Mouse (Mus musculus) myocyte (in vitro differentiated cells): ENCODE measurements around the gene Wars.

Experiments used
- CEBPB ChIP-seq: IDR thresholded peaks from 2 replicates; pipeline ENCODE4 v1.6.1; 2011; ENCODE audit warnings: mild to moderate bottlenecking, moderate library complexity; ENCODE audit not compliant: poor library complexity, insufficient read depth, severe bottlenecking
- MAX ChIP-seq: IDR thresholded peaks from one replicate; pipeline ENCODE4 v1.6.1; 2011; ENCODE audit warnings: low read depth, mild to moderate bottlenecking, control low read depth
- MYOD1 ChIP-seq, 3 experiments: IDR thresholded peaks; one replicate each; pipeline ENCODE4 v1.6.1; 2011; ENCODE audit warnings: control low read depth in 2 of 3, low read depth in 2 of 3, mild to moderate bottlenecking in 2 of 3, moderate library complexity in 1 of 3; ENCODE audit not compliant: insufficient read length in 2 of 3, control insufficient read depth in 1 of 3
- MYOG ChIP-seq, 3 experiments: IDR thresholded peaks; one replicate each; pipeline ENCODE4 v1.6.1; 2011; ENCODE audit warnings: control low read depth in 2 of 3, low read depth in 2 of 3, mild to moderate bottlenecking in 2 of 3; ENCODE audit not compliant: insufficient read length in 2 of 3, control insufficient read depth in 1 of 3, insufficient read depth in 1 of 3
- POLR2A ChIP-seq: IDR thresholded peaks from one replicate; pipeline ENCODE4 v1.6.1; 2011; ENCODE audit warnings: low read depth, mild to moderate bottlenecking, control low read depth, moderate library complexity; ENCODE audit not compliant: insufficient read length
- POLR2AphosphoS2 ChIP-seq: IDR thresholded peaks from one replicate; pipeline ENCODE4 v1.6.1; 2011; ENCODE audit warnings: low read depth, control low read depth; ENCODE audit not compliant: insufficient read length
- TCF12 ChIP-seq: IDR thresholded peaks from one replicate; pipeline ENCODE4 v1.6.1; 2011; ENCODE audit warnings: mild to moderate bottlenecking, control low read depth; ENCODE audit not compliant: poor library complexity, insufficient read depth, severe bottlenecking
- USF1 ChIP-seq: IDR thresholded peaks from one replicate; pipeline ENCODE4 v1.6.1; 2011; ENCODE audit warnings: low read depth, mild to moderate bottlenecking, control low read depth, moderate library complexity

DNA sequence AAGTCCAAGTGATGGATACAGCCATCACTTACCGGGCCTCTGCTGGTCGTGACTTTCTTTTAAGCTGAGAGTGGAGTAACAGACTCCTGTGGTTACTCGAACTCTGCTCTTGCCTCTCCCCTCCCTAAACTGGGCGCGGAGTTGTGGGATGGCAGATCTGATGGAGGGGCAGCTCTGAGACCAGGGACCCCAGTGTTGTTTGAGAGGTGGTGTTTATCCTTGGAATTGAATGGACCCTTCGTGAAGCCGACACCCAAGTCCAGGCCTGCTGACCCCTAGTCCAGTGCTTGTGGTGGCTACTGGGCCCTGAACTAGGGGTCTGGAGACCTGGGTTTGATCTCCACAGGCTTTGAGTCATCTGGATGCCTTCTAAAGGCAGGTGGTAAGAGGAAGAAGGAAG is 57.3 kb downstream of the Wars start:
- no peak for TF ChIP-seq CEBPB
- no peak for TF ChIP-seq USF1
- no peak for TF ChIP-seq MAX
- no peak for TF ChIP-seq TCF12
- no peak for TF ChIP-seq MYOG (IDR thresholded peaks at IDR 0.05; ENCODE audit: control insufficient read depth in 1 of 3, insufficient read depth in 1 of 3, insufficient read length in 2 of 3, low read depth in 2 of 3)
- TF ChIP-seq POLR2AphosphoS2 = no peak
- no peak for TF ChIP-seq MYOD1 (IDR thresholded peaks at IDR 0.05; ENCODE audit: control insufficient read depth in 1 of 3, insufficient read length in 2 of 3, low read depth in 2 of 3)
- no peak for TF ChIP-seq POLR2A
